Mouse (Mus musculus) bone marrow, adult 2 months (tissue): ENCODE results near the gene Dhx30. TPM values are rescaled to one million over a fixed set of nuclear protein-coding genes. Genes with fewer than 3 reads are reported as not detected.
A peak's percentile ranks its signal among the peaks of the same experiment; 100 is the strongest.

Experiments
- H3K27ac ChIP-seq: fragments of 200-500 bp; 2 replicates; pipeline ENCODE4 v1.5.1; 2012; ENCODE audit warnings: low read depth, mild to moderate bottlenecking, control low read depth, inconsistent platforms, low read length; ENCODE audit not compliant: control insufficient read depth, poor library complexity, insufficient read depth
- H3K4me1 ChIP-seq: fragments of 200-500 bp; 2 replicates; pipeline ENCODE4 v1.6.1; 2011; ENCODE audit warnings: low read length; ENCODE audit not compliant: control insufficient read depth, insufficient read depth
- H3K4me3 ChIP-seq: fragments of 200-500 bp; replicated peaks from 2 replicates; pipeline ENCODE3; 2011; ENCODE audit warnings: mild to moderate bottlenecking, low read depth, low read length, control low read depth; ENCODE audit not compliant: control insufficient read depth
- CTCF ChIP-seq: fragments of 200-500 bp; IDR thresholded peaks from 2 replicates; pipeline ENCODE4 v1.5.1; 2011; ENCODE audit warnings: low read length, control low read depth; ENCODE audit not compliant: control insufficient read depth, insufficient read depth
- POLR2A ChIP-seq: fragments of 200-500 bp; IDR thresholded peaks from 2 replicates; pipeline ENCODE4 v1.6.1; 2011; ENCODE audit warnings: low read depth, mild to moderate bottlenecking, control low read depth, low read length, borderline replicate concordance; ENCODE audit not compliant: control insufficient read depth
- WGBS: fragments of 180-500 bp; shearing (Covaris S2); methylation state at CpG from one replicate; pipeline ENCODE4 v1.1.7; 2018; 5-methylcytosine and 5-hydroxymethylcytosine counted together
- polyA plus RNA-seq: library from polyadenylated mRNA; stranded (reverse); fragments of >200 nt; gene quantifications from 2 replicates; pipeline ENCODE4 v1.2.4, GENCODE M21; 2011; ENCODE audit warnings: low replicate concordance; ENCODE audit not compliant: missing spikeins, insufficient read depth, insufficient read length

Dhx30 gene
- polyA plus RNA-seq, 1 experiment: 70.2 TPM

GRCm38 (mm10) chr9:110116977-110117778 lies 452 bp downstream of the Dhx30 start, which contains the start of gene Smarcc1:
Smarcc1 (plus strand) TSS chr9:110117708.
- TF ChIP-seq POLR2A (peak; percentile 51; the same call in 1 of the 2 replicates), CTCF (no peak)
- H3K27ac ChIP-seq: peak within 1 kb of the TSS; percentile 96
- under 1% methylated on average over 79 of the region's 79 CpGs for WGBS
- H3K4me1 ChIP-seq: peaks cover 1% of the 10 kb centered on the region; the same call in 1 of the 2 replicates
- H3K4me3 ChIP-seq: peak within 1 kb of the TSS; percentile 98

DNA sequence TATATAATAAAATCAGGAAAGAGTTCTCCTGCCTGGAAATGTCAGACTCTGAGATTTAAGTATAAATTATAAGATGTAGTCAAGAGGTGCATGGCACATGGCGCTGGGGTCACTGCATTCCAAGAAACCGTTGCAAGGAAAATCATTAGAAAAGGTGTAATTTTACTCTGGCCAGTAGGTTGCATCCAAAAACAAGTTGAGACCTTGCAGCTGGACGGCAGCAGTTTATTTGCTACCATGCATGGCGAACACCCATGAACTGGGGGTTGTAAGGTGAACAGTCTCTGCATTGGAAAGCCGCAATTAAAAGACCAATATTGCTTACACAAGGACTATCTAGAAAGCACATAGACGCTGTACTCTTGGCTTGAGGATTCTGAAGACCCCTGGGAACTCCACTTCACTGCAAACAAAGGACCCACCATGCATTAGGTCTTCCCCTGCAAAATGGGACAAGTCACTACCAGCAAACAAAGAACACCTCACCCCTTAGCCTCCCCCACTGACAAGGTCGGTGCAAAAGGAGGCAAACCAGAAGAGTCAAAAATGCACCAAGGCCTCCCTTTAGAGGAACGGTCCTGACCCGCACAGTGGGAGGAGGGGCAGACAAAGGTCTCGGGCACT lies 1.2 kb downstream of the Dhx30 start:
- Histone ChIP-seq H3K4me1 (peaks cover 1% of the 10 kb centered on the region; the same call in 1 of the 2 replicates), H3K27ac (peak overlapping the region; percentile 96), H3K4me3 (peak overlapping the region; percentile 98)
- no peak for TF ChIP-seq CTCF
- no peak for TF ChIP-seq POLR2A
- 18% methylated on average over 10 of the region's 10 CpGs for WGBS

DNA sequence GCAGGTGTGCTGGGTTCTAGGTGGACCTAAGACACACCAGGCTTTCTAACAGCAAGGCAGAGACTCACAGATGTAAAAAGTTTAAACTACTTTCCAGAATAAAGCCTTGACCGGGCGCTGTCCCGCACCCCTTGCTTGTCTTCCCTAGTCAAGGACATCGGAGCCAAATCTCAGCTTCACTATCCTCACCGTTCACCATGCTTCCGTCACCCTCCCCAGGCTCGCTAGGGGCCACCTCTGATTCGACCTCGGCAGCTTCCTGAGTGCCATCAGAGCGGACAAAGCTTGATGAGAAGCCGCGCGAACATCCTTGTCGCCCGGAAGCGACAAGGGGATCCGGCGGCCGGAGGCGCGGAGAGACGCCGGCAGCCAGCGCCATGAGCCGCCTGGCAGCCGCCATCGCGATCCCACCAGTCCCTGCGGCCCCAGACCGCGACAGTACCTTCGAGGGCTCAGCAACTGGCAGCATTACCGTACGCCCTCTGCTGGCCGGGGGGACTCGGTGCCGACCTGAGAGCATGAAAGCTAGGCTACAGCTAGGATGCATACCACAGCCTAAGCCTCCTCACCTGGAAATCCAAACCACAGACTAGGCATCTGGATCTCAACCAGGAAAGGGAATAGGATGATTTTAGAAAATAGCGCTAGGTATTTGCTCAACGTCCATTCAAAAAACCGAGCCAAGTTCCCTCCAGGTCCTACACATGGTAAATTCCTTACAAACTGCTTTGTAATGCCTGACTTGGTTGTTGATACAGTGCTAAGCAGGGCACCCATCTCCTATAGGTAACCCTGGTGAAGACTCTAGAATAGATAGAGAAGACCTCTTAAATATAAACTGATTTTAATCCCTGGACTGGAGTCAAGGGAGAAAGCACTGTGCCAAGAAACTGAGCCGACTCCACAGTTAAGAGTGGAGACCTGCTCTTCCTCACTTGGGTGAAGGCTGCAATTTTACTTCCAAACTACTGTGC lies 16.7 kb downstream of the Dhx30 start:
- H3K4me1 ChIP-seq: no peaks in the 10 kb centered on the region; the same call in 1 of the 2 replicates
- peak overlapping the region; percentile 39; the same call in 1 of the 2 replicates for H3K27ac ChIP-seq
- TF ChIP-seq POLR2A: peak; percentile 50; the same call in 1 of the 2 replicates
- TF ChIP-seq CTCF: peak; percentile 98
- 4% methylated on average over 41 of the region's 41 CpGs for WGBS
- H3K4me3 ChIP-seq: peak overlapping the region; percentile 90

DNA sequence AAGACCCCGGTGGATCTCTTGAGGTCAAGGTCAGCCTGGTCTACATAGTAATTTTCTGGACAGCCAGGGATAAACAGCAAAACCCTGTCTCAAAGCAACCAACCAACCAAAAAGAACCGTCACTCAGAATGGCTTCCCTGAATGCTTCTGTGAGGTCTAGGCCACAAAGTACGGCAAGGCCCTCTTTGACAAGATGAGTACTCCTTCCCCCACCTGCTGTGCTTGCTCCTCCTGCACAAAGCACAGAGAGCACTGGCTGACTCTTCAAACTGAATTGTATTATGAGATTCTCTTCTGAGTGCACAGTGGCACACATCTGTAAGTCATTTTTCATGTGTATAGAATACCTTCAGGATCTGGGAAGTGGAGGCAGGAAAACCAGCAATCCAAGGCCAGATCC lies 19.8 kb downstream of the Dhx30 start:
- TF ChIP-seq CTCF (no peak), POLR2A (no peak)
- Histone ChIP-seq H3K27ac (no peak overlapping the region), H3K4me1 (no peaks in the 10 kb centered on the region; the same call in 1 of the 2 replicates), H3K4me3 (no peak overlapping the region)
- WGBS: 87% methylated on average over 3 of the region's 3 CpGs

GRCm38 (mm10) chr9:110094761-110095160 lies 22.9 kb downstream of the Dhx30 start:
- no peak for TF ChIP-seq POLR2A
- no peak for TF ChIP-seq CTCF
- no peak overlapping the region for H3K4me3 ChIP-seq
- no peak overlapping the region for H3K27ac ChIP-seq
- WGBS: 87% methylated on average over 4 of the region's 4 CpGs
- H3K4me1 ChIP-seq: no peaks in the 10 kb centered on the region

- 70% methylated on average over 4 of the region's 4 CpGs for WGBS
- H3K4me3 ChIP-seq: no peak overlapping the region
Measured at GRCm38 (mm10) chr9:110093303-110093702, 24.3 kb downstream of the Dhx30 start.

DNA sequence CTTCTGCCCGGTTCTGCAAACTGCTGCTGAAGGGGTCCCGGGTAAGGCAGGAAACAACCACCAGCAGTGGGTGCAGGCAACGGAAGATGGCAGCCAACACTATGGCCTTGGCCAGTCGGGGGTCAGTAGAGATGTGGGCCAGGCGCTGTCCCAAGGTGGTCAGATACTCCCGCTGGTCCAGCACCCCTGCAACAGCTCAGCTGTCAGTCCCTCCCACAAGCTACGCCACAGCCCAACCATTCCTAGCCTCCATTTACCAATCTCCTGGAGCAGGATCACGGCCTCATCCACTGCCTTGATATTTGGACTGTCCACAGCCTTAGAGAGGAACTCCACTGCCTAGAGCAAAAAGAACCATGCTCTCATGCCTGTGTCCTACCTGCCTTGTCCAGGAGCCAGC lies 31.9 kb downstream of the Dhx30 start:
- no peak for TF ChIP-seq CTCF
- TF ChIP-seq POLR2A: no peak
- WGBS: 87% methylated on average over 8 of the region's 8 CpGs
- Histone ChIP-seq H3K4me1 (peaks cover 1% of the 10 kb centered on the region; the same call in 1 of the 2 replicates), H3K27ac (no peak overlapping the region), H3K4me3 (no peak overlapping the region)

More at GRCm38 (mm10) chr9:110093303-110093702, 24.3 kb downstream of the Dhx30 start:
- Histone ChIP-seq H3K4me1 (no peaks in the 10 kb centered on the region), H3K27ac (no peak overlapping the region)
- TF ChIP-seq CTCF: no peak
- no peak for TF ChIP-seq POLR2A
